Mouse (Mus musculus) kidney, adult 2 months (tissue): ENCODE data around the gene Urah. TPM values are rescaled to one million over a fixed set of nuclear protein-coding genes. Genes with fewer than 3 reads are reported as not detected.

Experiments used
- DNase-seq: peaks from one replicate; pipeline ENCODE4 v3.0.0; 2021
- H3K27ac ChIP-seq: fragments of 200-500 bp; 2 replicates; pipeline ENCODE4 v1.5.1; 2012; ENCODE audit warnings: low read depth, low read length, control low read depth, inconsistent platforms; ENCODE audit not compliant: insufficient read depth
- H3K27me3 ChIP-seq: fragments of 200-500 bp; replicated peaks from 2 replicates; pipeline ENCODE4 v1.6.1; 2012; ENCODE audit warnings: mild to moderate bottlenecking, moderate library complexity, low read length, inconsistent platforms; ENCODE audit not compliant: control insufficient read depth, insufficient read depth
- H3K36me3 ChIP-seq: fragments of 200-500 bp; 2 replicates; pipeline ENCODE4 v1.6.1; 2012; ENCODE audit warnings: mild to moderate bottlenecking, moderate library complexity, low read length, inconsistent platforms; ENCODE audit not compliant: control insufficient read depth, insufficient read depth
- H3K4me1 ChIP-seq: fragments of 200-500 bp; 2 replicates; pipeline ENCODE4 v1.6.1; 2011; ENCODE audit warnings: low read length; ENCODE audit not compliant: control insufficient read depth, insufficient read depth
- H3K4me3 ChIP-seq: fragments of 200-500 bp; 2 replicates; pipeline ENCODE4 v1.5.1; 2011; ENCODE audit warnings: mild to moderate bottlenecking, low read depth, low read length, control low read depth; ENCODE audit not compliant: insufficient read depth
- CTCF ChIP-seq: fragments of 200-500 bp; conservative IDR thresholded peaks from 2 replicates; pipeline ENCODE4 v1.5.1; 2011; ENCODE audit warnings: low read depth, mild to moderate bottlenecking, control low read depth, low read length, moderate library complexity, mixed read lengths; ENCODE audit not compliant: insufficient read depth, insufficient read length
- POLR2A ChIP-seq: fragments of 200-500 bp; IDR thresholded peaks from one replicate; pipeline ENCODE4 v1.6.1; 2011; ENCODE audit warnings: low read depth, low read length, control low read depth
- WGBS: fragments of 180-500 bp; shearing (Covaris S2); methylation state at CpG from one replicate; pipeline ENCODE4 v1.1.7; 2018; 5-methylcytosine and 5-hydroxymethylcytosine counted together
- polyA plus RNA-seq: library from polyadenylated mRNA; depleted of rRNA; stranded (reverse); fragments of >200 nt; gene quantifications from 2 replicates; pipeline ENCODE4 v1.2.3, GENCODE M21; 2012

Gene Urah
- polyA plus RNA-seq, 1 experiment, result 7.4 TPM

DNA sequence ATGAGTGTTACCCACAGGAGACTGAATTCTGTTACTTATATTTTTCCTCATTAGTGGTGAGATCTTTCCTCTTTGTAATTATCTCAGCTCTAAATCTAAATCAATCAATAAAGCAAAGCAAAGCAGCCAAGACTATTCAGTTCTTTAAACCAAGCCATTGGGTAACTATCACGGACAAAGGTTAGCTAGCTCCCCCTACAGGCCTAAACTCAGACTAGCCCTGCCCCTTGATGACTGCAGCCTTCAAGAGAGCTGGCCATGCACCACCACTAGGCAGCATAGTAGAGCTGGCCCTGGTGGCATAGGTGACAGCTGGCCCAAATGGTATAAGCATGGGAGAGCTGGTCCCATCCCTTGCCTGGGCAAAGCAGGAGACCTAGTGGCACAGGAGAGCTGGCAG lies 29.1 kb upstream of the Urah start:
- Histone ChIP-seq H3K27ac (no peak overlapping the region), H3K4me3 (no peak overlapping the region), H3K36me3 (no peaks in the 10 kb centered on the region), H3K27me3 (no peaks in the 10 kb centered on the region), H3K4me1 (peaks cover 5% of the 10 kb centered on the region; the same call in 1 of the 2 replicates)
- TF ChIP-seq CTCF (peak; percentile 97), POLR2A (no peak)
- WGBS, result 10% methylated on average over 1 of the region's 1 CpGs
- DNase-seq, result peak; percentile 84

GRCm38 (mm10) chr7:140810496-140810895 lies 24.3 kb upstream of the Urah start:
- DNase-seq, result no peak
- 83% methylated on average over 6 of the region's 6 CpGs for WGBS
- peak; percentile 32 for TF ChIP-seq CTCF
- no peak for TF ChIP-seq POLR2A
- Histone ChIP-seq H3K4me1 (no peaks in the 10 kb centered on the region), H3K27ac (no peak overlapping the region), H3K27me3 (no peaks in the 10 kb centered on the region), H3K4me3 (no peak overlapping the region), H3K36me3 (peaks cover 2% of the 10 kb centered on the region; the same call in 1 of the 2 replicates)

DNA sequence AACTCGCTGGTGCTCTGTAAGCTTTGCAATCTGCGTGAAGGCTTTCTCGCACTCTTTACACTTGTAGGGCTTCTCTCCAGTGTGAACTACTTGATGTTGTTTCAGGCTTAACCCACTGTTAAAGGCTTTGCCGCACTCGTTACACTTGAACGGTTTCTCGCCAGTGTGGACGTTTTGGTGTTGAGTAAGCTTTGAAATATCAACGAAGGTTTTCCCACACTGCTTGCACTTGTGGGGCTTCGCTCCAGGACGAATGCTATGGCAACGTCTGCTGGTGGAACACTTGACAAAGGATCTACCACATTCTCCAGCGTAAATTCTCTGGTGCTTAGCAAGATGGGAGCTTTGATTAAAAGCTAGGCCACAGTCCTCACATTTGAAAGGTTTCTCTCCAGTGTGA lies 23.1 kb upstream of the Urah start:
- H3K4me1 ChIP-seq, result no peaks in the 10 kb centered on the region
- TF ChIP-seq CTCF (no peak), POLR2A (no peak)
- 69% methylated on average over 13 of the region's 13 CpGs for WGBS
- no peak for DNase-seq
- H3K27ac ChIP-seq, result no peak overlapping the region
- no peaks in the 10 kb centered on the region for H3K27me3 ChIP-seq
- no peak overlapping the region for H3K4me3 ChIP-seq
- peaks cover 2% of the 10 kb centered on the region; the same call in 1 of the 2 replicates for H3K36me3 ChIP-seq

GRCm38 (mm10) chr7:140812850-140813249 lies 22.0 kb upstream of the Urah start:
- WGBS, result 85% methylated on average over 12 of the region's 12 CpGs
- no peak overlapping the region for H3K4me3 ChIP-seq
- H3K4me1 ChIP-seq, result no peaks in the 10 kb centered on the region
- TF ChIP-seq CTCF, result no peak
- no peak for TF ChIP-seq POLR2A
- H3K27me3 ChIP-seq, result no peaks in the 10 kb centered on the region
- H3K36me3 ChIP-seq, result peaks cover 2% of the 10 kb centered on the region; the same call in 1 of the 2 replicates
- DNase-seq, result no peak
- H3K27ac ChIP-seq, result no peak overlapping the region

- no peak overlapping the region for H3K27ac ChIP-seq
- H3K4me1 ChIP-seq, result peaks cover 3% of the 10 kb centered on the region; the same call in 1 of the 2 replicates
- TF ChIP-seq CTCF (no peak), POLR2A (no peak)
- H3K4me3 ChIP-seq, result no peak overlapping the region
- no peaks in the 10 kb centered on the region for H3K27me3 ChIP-seq
- WGBS, result 55% methylated on average over 4 of the region's 4 CpGs
- no peaks in the 10 kb centered on the region for H3K36me3 ChIP-seq
- DNase-seq, result no peak
Measured at GRCm38 (mm10) chr7:140820173-140820572, 14.6 kb upstream of the Urah start.

DNA sequence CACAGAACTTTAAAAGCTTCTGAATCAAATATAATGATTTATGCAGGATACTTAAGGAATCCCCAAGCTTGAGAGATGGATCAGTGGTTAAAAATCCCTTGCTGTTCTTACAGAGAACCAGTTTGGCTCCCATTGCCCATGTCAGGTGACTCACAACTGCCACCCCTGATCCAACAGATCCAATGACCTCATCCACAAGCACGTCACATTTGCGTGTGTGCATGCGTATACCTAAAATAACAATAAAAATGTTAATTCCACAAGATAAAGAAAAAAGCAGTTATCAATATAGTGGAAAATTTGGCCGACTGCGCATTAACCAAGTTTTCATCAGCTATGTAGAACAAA lies 13.5 kb upstream of the Urah start:
- no peak for TF ChIP-seq POLR2A
- TF ChIP-seq CTCF, result no peak
- DNase-seq, result no peak
- peak overlapping the region; percentile 67; the same call in 1 of the 2 replicates for H3K4me3 ChIP-seq
- H3K36me3 ChIP-seq, result no peaks in the 10 kb centered on the region
- H3K27ac ChIP-seq, result no peak overlapping the region
- peaks cover 3% of the 10 kb centered on the region; the same call in 1 of the 2 replicates for H3K4me1 ChIP-seq
- 52% methylated on average over 5 of the region's 5 CpGs for WGBS
- no peaks in the 10 kb centered on the region for H3K27me3 ChIP-seq

DNA sequence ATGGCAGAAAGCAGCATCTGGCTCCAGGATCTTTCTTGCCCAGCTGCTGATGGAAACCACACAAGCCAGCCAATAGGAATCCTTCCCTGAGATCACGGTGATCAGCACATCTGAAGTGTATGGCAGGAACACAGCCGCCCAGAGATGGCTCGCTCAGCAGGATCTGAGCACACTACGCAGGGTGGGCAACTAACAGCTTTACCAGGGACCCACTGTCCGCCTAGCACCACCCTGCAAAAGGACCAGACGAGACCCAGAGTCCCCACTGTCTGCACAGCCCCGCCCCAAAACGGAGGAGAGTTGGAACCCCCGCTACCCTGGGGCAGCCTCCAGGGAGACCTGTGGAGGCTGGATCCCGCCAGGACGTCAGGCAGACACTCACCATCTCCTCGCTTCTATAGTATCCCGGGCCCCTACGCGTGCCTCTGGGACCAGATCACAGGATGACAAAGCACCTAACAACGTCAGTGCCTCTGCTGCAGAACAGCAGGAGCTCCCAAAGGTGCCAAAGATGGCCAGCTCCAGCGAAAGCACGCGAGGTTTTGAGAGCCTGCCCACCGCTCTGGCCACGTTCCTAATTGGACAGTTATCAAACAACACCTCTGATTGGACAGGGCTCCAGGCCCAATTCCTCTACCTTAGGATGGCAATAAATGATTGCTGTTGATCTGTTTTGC lies 13.0 kb upstream of the Urah start, which contains the start of gene Zfp941:
Gene Zfp941, minus strand, starts transcription at position 526 of the 677 bp plus-strand sequence.
- Histone ChIP-seq H3K36me3 (no peaks in the 10 kb centered on the region), H3K4me1 (peaks cover 3% of the 10 kb centered on the region; the same call in 1 of the 2 replicates), H3K27me3 (no peaks in the 10 kb centered on the region), H3K27ac (no peak within 1 kb of the TSS), H3K4me3 (peak within 1 kb of the TSS; percentile 67)
- no peak for TF ChIP-seq CTCF
- TF ChIP-seq POLR2A, result no peak
- DNase-seq, result peak; percentile 70
- WGBS, result 3% methylated on average over 21 of the region's 21 CpGs
